Mouse (Mus musculus) MEL (cell line): ENCODE results near the gene Nid1.

Experiments used
- BHLHE40 ChIP-seq: IDR thresholded peaks from 2 replicates; pipeline ENCODE4 v1.6.1; 2012; ENCODE audit warnings: low read depth, mild to moderate bottlenecking, inconsistent platforms, low read length, improper control_type of control experiment, borderline replicate concordance
- CTCF ChIP-seq, 3 experiments: IDR thresholded peaks in 2 of 3; conservative IDR thresholded peaks in 1 of 3; 2 replicates each; pipeline ENCODE4 v1.5.1; 2011 to 2012; ENCODE audit warnings: low read length in 3 of 3, low read depth in 2 of 3, mild to moderate bottlenecking in 2 of 3, improper control_type of control experiment in 1 of 3, inconsistent platforms in 1 of 3, mixed read lengths in 1 of 3, moderate library complexity in 1 of 3; ENCODE audit not compliant: control insufficient read depth in 1 of 3, insufficient read depth in 1 of 3, poor library complexity in 1 of 3, severe bottlenecking in 1 of 3
- E2F4 ChIP-seq: IDR thresholded peaks from 2 replicates; pipeline ENCODE4 v1.6.1; 2011; ENCODE audit warnings: low read depth, low read length, improper control_type of control experiment, borderline replicate concordance
- EP300 ChIP-seq, 2 experiments: IDR thresholded peaks; 2 replicates each; pipeline ENCODE4 v1.6.1; 2011; ENCODE audit warnings: improper control_type of control experiment in 2 of 2, low read length in 2 of 2, low read depth in 1 of 2, mild to moderate bottlenecking in 1 of 2
- HCFC1 ChIP-seq: IDR thresholded peaks from 2 replicates; pipeline ENCODE4 v1.6.1; 2012; ENCODE audit warnings: low read depth, mild to moderate bottlenecking, inconsistent platforms, low read length, improper control_type of control experiment, moderate library complexity
- MAX ChIP-seq: IDR thresholded peaks from 2 replicates; pipeline ENCODE4 v1.6.1; 2011; ENCODE audit warnings: low read length, improper control_type of control experiment
- MAZ ChIP-seq: IDR thresholded peaks from 2 replicates; pipeline ENCODE4 v1.6.1; 2012; ENCODE audit warnings: low read depth, mild to moderate bottlenecking, inconsistent platforms, low read length, improper control_type of control experiment
- NELFE ChIP-seq: IDR thresholded peaks from 2 replicates; pipeline ENCODE4 v1.6.1; 2011; ENCODE audit warnings: low read depth, low read length, improper control_type of control experiment
- POLR2A ChIP-seq, 2 experiments: IDR thresholded peaks; 2 replicates each; pipeline ENCODE4 v1.6.1; 2011 to 2012; ENCODE audit warnings: low read length in 2 of 2, mild to moderate bottlenecking in 2 of 2, control low read depth in 1 of 2, improper control_type of control experiment in 1 of 2, low read depth in 1 of 2, moderate library complexity in 1 of 2; ENCODE audit not compliant: control insufficient read depth in 1 of 2, insufficient read depth in 1 of 2, poor library complexity in 1 of 2
- RCOR1 ChIP-seq: IDR thresholded peaks from 2 replicates; pipeline ENCODE4 v1.6.1; 2012; ENCODE audit warnings: low read depth, mild to moderate bottlenecking, inconsistent platforms, low read length, improper control_type of control experiment
- ZC3H11A ChIP-seq: IDR thresholded peaks from 2 replicates; pipeline ENCODE4 v1.6.1; 2012; ENCODE audit warnings: low read depth, mild to moderate bottlenecking, inconsistent platforms, low read length, improper control_type of control experiment
- ZKSCAN1 ChIP-seq: IDR thresholded peaks from 2 replicates; pipeline ENCODE4 v1.6.1; 2012; ENCODE audit warnings: low read depth, mild to moderate bottlenecking, inconsistent platforms, low read length, improper control_type of control experiment, moderate library complexity

DNA sequence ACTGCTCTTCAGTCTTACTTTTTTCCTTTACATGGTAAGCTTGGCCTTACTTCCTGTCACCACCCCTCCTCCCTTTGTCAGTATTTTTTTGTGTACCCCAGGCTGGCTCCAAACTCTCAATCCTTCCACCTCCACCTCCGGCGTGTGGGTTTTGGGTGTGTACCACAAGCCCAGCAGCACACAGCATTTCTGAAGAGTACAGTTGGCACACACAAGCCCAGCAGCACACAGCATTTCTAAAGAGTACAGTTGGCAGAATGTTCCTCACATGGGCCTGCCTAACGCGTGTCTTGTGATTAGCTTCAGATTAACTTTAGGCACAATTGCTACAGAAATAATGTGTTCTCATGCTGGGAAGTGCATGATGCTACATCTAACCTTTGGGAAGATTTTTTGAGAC is 93.6 kb downstream of the Nid1 start:
- TF ChIP-seq POLR2A (IDR thresholded peaks at IDR 0.05; ENCODE audit: control insufficient read depth in 1 of 2, insufficient read depth in 1 of 2, low read depth in 1 of 2, low read length in 2 of 2, poor library complexity in 1 of 2) (no peak), MAX (no peak), NELFE (no peak), BHLHE40 (no peak), EP300 (IDR thresholded peaks at IDR 0.05; ENCODE audit: low read depth in 1 of 2, low read length in 2 of 2) (no peak), CTCF (IDR thresholded peaks at IDR 0.05 in 2 of 3, conservative IDR thresholded peaks at IDR 0.05 in 1 of 3; ENCODE audit: control insufficient read depth in 1 of 3, insufficient read depth in 1 of 3, low read depth in 2 of 3, low read length in 3 of 3, poor library complexity in 1 of 3, severe bottlenecking in 1 of 3) (no peak), RCOR1 (no peak), MAZ (no peak), ZKSCAN1 (no peak), HCFC1 (no peak), ZC3H11A (no peak), E2F4 (no peak)
